Mouse (Mus musculus): ENCODE results near the gene Prpf6.

Prpf6 gene

GRCm38 (mm10) chr2:181683381-181683780, 91.7 kb downstream of the Prpf6 start:
- in situ Hi-C loops (cut with MboI) = no loop called here

- in situ Hi-C loops (cut with MboI) = no loop called here
Measured at GRCm38 (mm10) chr2:181684713-181685112, 93.0 kb downstream of the Prpf6 start.

GRCm38 (mm10) chr2:181685686-181686085, 94.0 kb downstream of the Prpf6 start:
- in situ Hi-C loops (cut with MboI) = no loop called here

GRCm38 (mm10) chr2:181687586-181687985, 95.9 kb downstream of the Prpf6 start:
- in situ Hi-C loops (cut with MboI) = no loop called here

GRCm38 (mm10) chr2:181689466-181690160, 97.9 kb downstream of the Prpf6 start:
- in situ Hi-C loops (cut with MboI) = no loop called here

GRCm38 (mm10) chr2:181691083-181691482, 99.4 kb downstream of the Prpf6 start:
- in situ Hi-C loops (cut with MboI) = no loop called here

- in situ Hi-C loops (cut with MboI) = no loop called here
Measured at GRCm38 (mm10) chr2:181691571-181691970, 99.9 kb downstream of the Prpf6 start.

GRCm38 (mm10) chr2:181692304-181692703, 100.6 kb downstream of the Prpf6 start:
- in situ Hi-C loops (cut with MboI) = no loop called here

- in situ Hi-C loops (cut with MboI) = no loop called here
Measured at GRCm38 (mm10) chr2:181693339-181694280, 101.9 kb downstream of the Prpf6 start, which contains the start of gene Rgs19. Gene Rgs19, minus strand, starts transcription at chr2:181693977.

GRCm38 (mm10) chr2:181694581-181694980, 102.9 kb downstream of the Prpf6 start:
- in situ Hi-C loops (cut with MboI) = no loop called here

GRCm38 (mm10) chr2:181695776-181696175, 104.1 kb downstream of the Prpf6 start:
- in situ Hi-C loops (cut with MboI) = no loop called here

GRCm38 (mm10) chr2:181696801-181697420, 105.2 kb downstream of the Prpf6 start:
- in situ Hi-C loops (cut with MboI) = no loop called here

- in situ Hi-C loops (cut with MboI) = no loop called here
Measured at GRCm38 (mm10) chr2:181698241-181698640, 106.6 kb downstream of the Prpf6 start, which contains the start of gene Lkaaear1. Gene Lkaaear1, minus strand, starts transcription at chr2:181698442.
